ENCODE assay signal across 8 mouse cellular contexts in genomic region chr10:91171041-91171440, GRCm38 (mm10). TPM values are rescaled to one million over a fixed set of nuclear protein-coding genes. Genes with fewer than 3 reads are reported as not detected.
DNase-seq lines count a peak whose midpoint lies in the region; ATAC-seq and TF ChIP-seq lines count a peak whose summit lies in the region.

No protein-coding gene starts in this region.

- no peaks in the 10 kb centered on the region for H3K36me3 ChIP-seq in neural tube, embryonic 11.5 days (ENCODE audit: control insufficient read depth, insufficient read depth, low read length)
- peaks cover 29% of the 10 kb centered on the region for H3K36me3 ChIP-seq in forebrain, embryonic 10.5 days (replicated peaks)
- no peaks in the 10 kb centered on the region; the same call in 1 of the 2 replicates for H3K36me3 ChIP-seq in limb, embryonic 11.5 days (ENCODE audit: control insufficient read depth, insufficient read depth, low read length)

- H3K9ac ChIP-seq in neural tube, embryonic 11.5 days (ENCODE audit: low read length): peak overlapping the region; percentile 99
- peak overlapping the region; percentile 100 for H3K9ac ChIP-seq in limb, embryonic 11.5 days (ENCODE audit: low read length)

- peak overlapping the region; percentile 82 for H3K4me3 ChIP-seq in cerebellum, adult 2 months (replicated peaks; ENCODE audit: insufficient read depth, low read depth, low read length)
- peak overlapping the region; percentile 92 for H3K4me3 ChIP-seq in neural tube, embryonic 11.5 days (ENCODE audit: low read depth, low read length)
- peak overlapping the region; percentile 97 for H3K4me3 ChIP-seq in forebrain, embryonic 10.5 days
- H3K4me3 ChIP-seq in limb, embryonic 11.5 days (ENCODE audit: low read depth, low read length): peak overlapping the region; percentile 87

- H3K4me2 ChIP-seq in neural tube, embryonic 11.5 days (ENCODE audit: low read depth): peak overlapping the region; percentile 64
- H3K4me2 ChIP-seq in limb, embryonic 11.5 days (ENCODE audit: low read depth, severe bottlenecking): peak overlapping the region; percentile 8; the same call in 1 of the 2 replicates

- no peaks in the 10 kb centered on the region for H3K9me3 ChIP-seq in neural tube, embryonic 11.5 days (ENCODE audit: control insufficient read depth, low read length)
- H3K9me3 ChIP-seq in forebrain, embryonic 10.5 days: no peaks in the 10 kb centered on the region
- no peaks in the 10 kb centered on the region for H3K9me3 ChIP-seq in limb, embryonic 11.5 days (ENCODE audit: control insufficient read depth, low read length)

- peak; percentile 46 for ATAC-seq in neural tube, embryonic 11.5 days (ENCODE audit: insufficient read depth, low FRiP score, low TSS enrichment)
- ATAC-seq in limb, embryonic 11.5 days (ENCODE audit: insufficient number of reproducible peaks, low FRiP score, low TSS enrichment, low read depth): peak; percentile 41

- H3K27me3 ChIP-seq in cerebellum, adult 2 months (ENCODE audit: control insufficient read depth, insufficient read depth, low read length): no peaks in the 10 kb centered on the region
- H3K27me3 ChIP-seq in neural tube, embryonic 11.5 days (ENCODE audit: control insufficient read depth, insufficient read depth, low read length): no peaks in the 10 kb centered on the region
- H3K27me3 ChIP-seq in forebrain, embryonic 10.5 days (ENCODE audit: poor library complexity, severe bottlenecking): no peaks in the 10 kb centered on the region
- no peaks in the 10 kb centered on the region for H3K27me3 ChIP-seq in limb, embryonic 11.5 days (ENCODE audit: control insufficient read depth, insufficient read depth, low read length)

- TF ChIP-seq POLR2A in cerebellum, adult 2 months (IDR thresholded peaks at IDR 0.05; ENCODE audit: borderline replicate concordance, insufficient read depth, low read length): no peak

- no peak for TF ChIP-seq CTCF in cerebellum, adult 2 months (IDR thresholded peaks at IDR 0.05; ENCODE audit: borderline replicate concordance, insufficient read depth, low read depth, low read length)

- no peak for DNase-seq in cerebellum, adult 2 months
- DNase-seq in cerebellum, adult 9-10 months: no peak
- DNase-seq in neural tube, embryonic 11.5 days (ENCODE audit: low spot score): no peak
- no peak for DNase-seq in neural tube, embryonic 10.5 days (ENCODE audit: extremely low spot score, low spot score)
- peak; percentile 39 for DNase-seq in forebrain, embryonic 10.5 days (ENCODE audit: extremely low spot score, low spot score)
- DNase-seq in limb, embryonic 11.5 days (ENCODE audit: low spot score): no peak
- peak; percentile 80 for DNase-seq in naive thymus-derived CD4-positive, alpha-beta T cell, adult 2 months (ENCODE audit: low read depth)
- no peak for DNase-seq in urinary bladder, adult 2 months (ENCODE audit: low spot score)

- no peaks in the 10 kb centered on the region; the same call in 1 of the 2 replicates for H3K4me1 ChIP-seq in cerebellum, adult 2 months (ENCODE audit: control insufficient read depth, insufficient read depth, low read length)
- H3K4me1 ChIP-seq in neural tube, embryonic 11.5 days (ENCODE audit: control insufficient read depth, insufficient read depth, low read length): peaks cover 8% of the 10 kb centered on the region; the same call in 1 of the 2 replicates
- H3K4me1 ChIP-seq in forebrain, embryonic 10.5 days: peaks cover 38% of the 10 kb centered on the region
- H3K4me1 ChIP-seq in limb, embryonic 11.5 days (ENCODE audit: control insufficient read depth, insufficient read depth, low read length): peaks cover 4% of the 10 kb centered on the region

- peak overlapping the region; percentile 98 for H3K27ac ChIP-seq in cerebellum, adult 2 months (ENCODE audit: insufficient read depth, low read length)
- peak overlapping the region; percentile 99 for H3K27ac ChIP-seq in neural tube, embryonic 11.5 days (ENCODE audit: low read depth, low read length)
- H3K27ac ChIP-seq in forebrain, embryonic 10.5 days: peak overlapping the region; percentile 100
- peak overlapping the region; percentile 99 for H3K27ac ChIP-seq in limb, embryonic 11.5 days (replicated peaks; ENCODE audit: low read depth, low read length)

- under 1% methylated on average over 42 of the region's 59 CpGs for WGBS in cerebellum, adult 2 months
- under 1% methylated on average over 43 of the region's 59 CpGs for WGBS in neural tube, embryonic 11.5 days
- under 1% methylated on average over 59 of the region's 59 CpGs for WGBS in forebrain, embryonic 10.5 days
- under 1% methylated on average over 59 of the region's 59 CpGs for WGBS in limb, embryonic 11.5 days

RNA-seq across cellular contexts. Expression of gene Tmpo, which starts 10.1 kb away (rescaled TPM):
- polyA plus RNA-seq in cerebellum, adult 2 months (2012; rRNA removed): 47.5 and 49.8 TPM in 2 replicates
- 286 and 314 TPM in 2 replicates for polyA plus RNA-seq in neural tube, embryonic 11.5 days (2014; fragmentation: Nextera tagmentation; extraction: Ambion mirVana)
- 261 and 275 TPM in 2 replicates for polyA plus RNA-seq in forebrain, embryonic 10.5 days (2016; fragmentation: Nextera tagmentation; extraction: Ambion mirVana)
- 359 and 371 TPM in 2 replicates for polyA plus RNA-seq in limb, embryonic 11.5 days (2014; fragmentation: Nextera tagmentation; extraction: Ambion mirVana)
- polyA plus RNA-seq in urinary bladder, adult 2 months (2012; rRNA removed): 66.1 and 77.0 TPM in 2 replicates

RNA-seq across cellular contexts. Expression of gene Slc25a3, which starts 47.2 kb away (rescaled TPM):
- 772 and 804 TPM in 2 replicates for polyA plus RNA-seq in cerebellum, adult 2 months (2012; rRNA removed)
- polyA plus RNA-seq in neural tube, embryonic 11.5 days (2014; fragmentation: Nextera tagmentation; extraction: Ambion mirVana): 434 and 443 TPM in 2 replicates
- polyA plus RNA-seq in forebrain, embryonic 10.5 days (2016; fragmentation: Nextera tagmentation; extraction: Ambion mirVana): 412 and 413 TPM in 2 replicates
- 450 and 461 TPM in 2 replicates for polyA plus RNA-seq in limb, embryonic 11.5 days (2014; fragmentation: Nextera tagmentation; extraction: Ambion mirVana)
- polyA plus RNA-seq in urinary bladder, adult 2 months (2012; rRNA removed): 529 and 576 TPM in 2 replicates

Comparison
In these comparisons a context has a peak if more than half of its experiments do, and no peak if none do; other contexts are left out.
1. DNase-seq: peak in forebrain, embryonic 10.5 days (single experiment) and naive thymus-derived CD4-positive, alpha-beta T cell, adult 2 months (single experiment); none in cerebellum, adult 2 months (0 of 2), cerebellum, adult 9-10 months (single experiment), neural tube, embryonic 11.5 days (single experiment), neural tube, embryonic 10.5 days (single experiment), limb, embryonic 11.5 days (single experiment) and urinary bladder, adult 2 months (single experiment).
2. Peak in every context shown above with its lines, with median percentiles within 50 percentile points of each other: H3K27ac ChIP-seq and H3K4me3 ChIP-seq.